Mouse (Mus musculus) intestine, embryonic 14.5 days (tissue): Measurements from ENCODE around the gene Calml4. TPM values are rescaled to one million over a fixed set of nuclear protein-coding genes. Genes with fewer than 3 reads are reported as not detected.
A peak's percentile ranks its signal among the peaks of the same experiment; 100 is the strongest.
"Not testable (repeated sequence)": the region's sequence is repeated elsewhere in the genome, so short reads cannot be mapped to it uniquely, and the experiment has no call there.

ENCODE experiments used
- ATAC-seq: fragments of 200-750 bp; cut with Nextera tagmentation; replicated peaks from 2 replicates; pipeline ENCODE4 v1.8.0; 2017; ENCODE audit warnings: low read depth, moderate number of reproducible peaks, moderate TSS enrichment, moderate library complexity; ENCODE audit not compliant: low FRiP score, low TSS enrichment
- DNase-seq: peaks from one replicate; pipeline ENCODE4 v3.0.0-alpha.2; 2018; ENCODE audit warnings: low spot score
- H3K27ac ChIP-seq: fragments of 300-500 bp; sonication (generic); 2 replicates; pipeline ENCODE4 v1.5.1; 2014; ENCODE audit warnings: low read depth, mild to moderate bottlenecking, control low read depth
- H3K27me3 ChIP-seq: fragments of 300-500 bp; sonication (generic); replicated peaks from 2 replicates; pipeline ENCODE4 v1.6.1; 2014; ENCODE audit warnings: low read length, control low read depth; ENCODE audit not compliant: control insufficient read depth, insufficient read depth
- H3K36me3 ChIP-seq: fragments of 300-500 bp; sonication (generic); 2 replicates; pipeline ENCODE4 v1.6.1; 2014; ENCODE audit warnings: low read length, control low read depth; ENCODE audit not compliant: control insufficient read depth, insufficient read depth
- H3K4me1 ChIP-seq: fragments of 300-500 bp; sonication (generic); replicated peaks from 2 replicates; pipeline ENCODE4 v1.6.1; 2014; ENCODE audit warnings: low read length, control low read depth, mixed read lengths; ENCODE audit not compliant: control insufficient read depth, insufficient read depth
- H3K4me2 ChIP-seq: fragments of 300-500 bp; sonication (generic); 2 replicates; pipeline ENCODE4 v1.6.1; 2014; ENCODE audit warnings: low read length
- H3K4me3 ChIP-seq: fragments of 300-500 bp; sonication (generic); 2 replicates; pipeline ENCODE4 v1.5.1; 2014; ENCODE audit warnings: low read depth, low read length, control low read depth, mixed read lengths
- H3K9ac ChIP-seq: fragments of 300-500 bp; sonication (generic); 2 replicates; pipeline ENCODE4 v1.6.1; 2014; ENCODE audit warnings: mild to moderate bottlenecking, low read length
- H3K9me3 ChIP-seq: fragments of 300-500 bp; sonication (generic); 2 replicates; pipeline ENCODE4 v1.6.1; 2016; ENCODE audit warnings: low read length, control low read depth; ENCODE audit not compliant: control insufficient read depth
- WGBS: fragments of 180-500 bp; shearing (Covaris S2); extraction: QIAGEN DNeasy Blood & Tissue Kit; methylation state at CpG from one replicate; pipeline ENCODE4 v1.1.7; 2014; 5-methylcytosine and 5-hydroxymethylcytosine counted together
- polyA plus RNA-seq: library from polyadenylated mRNA; unstranded; fragments of >200 nt; fragmentation: Nextera tagmentation; extraction: Ambion mirVana; gene quantifications from 2 replicates; pipeline ENCODE4 v1.2.1, GENCODE M21; 2014

The Calml4 gene
- polyA plus RNA-seq, 1 experiment from 2014 or later = 106 TPM

GRCm38 (mm10) chr9:62858266-62859019 is 563 bp downstream of the Calml4 start:
- no peaks in the 10 kb centered on the region for H3K9me3 ChIP-seq
- peak; percentile 26; the same call in 1 of the 2 replicates for ATAC-seq
- H3K27me3 ChIP-seq = no peaks in the 10 kb centered on the region
- H3K36me3 ChIP-seq = no peaks in the 10 kb centered on the region
- H3K4me1 ChIP-seq = peaks cover 31% of the 10 kb centered on the region
- peak overlapping the region; percentile 27 for H3K4me3 ChIP-seq
- peak overlapping the region; percentile 40 for H3K9ac ChIP-seq
- peak overlapping the region; percentile 55 for H3K4me2 ChIP-seq
- DNase-seq = no peak
- WGBS = 40% methylated on average over 8 of the region's 8 CpGs
- H3K27ac ChIP-seq = peak overlapping the region; percentile 89

- ATAC-seq = 0 out of 2 replicates have a peak, but pooled peaks have one; percentile 32
- not testable (repeated sequence) for H3K27me3 ChIP-seq, H3K9ac ChIP-seq, H3K27ac ChIP-seq, DNase-seq, H3K9me3 ChIP-seq, H3K4me3 ChIP-seq, H3K36me3 ChIP-seq
- Histone ChIP-seq H3K4me1 (peaks cover 23% of the 10 kb centered on the region), H3K4me2 (0 out of 2 replicates have a peak overlapping the region, but pooled peaks have one; percentile 55)
- WGBS = 49% methylated on average over 6 of the region's 7 CpGs
These were observed 2.2 kb downstream of the Calml4 start for GRCm38 (mm10) chr9:62860102-62860501.

DNA sequence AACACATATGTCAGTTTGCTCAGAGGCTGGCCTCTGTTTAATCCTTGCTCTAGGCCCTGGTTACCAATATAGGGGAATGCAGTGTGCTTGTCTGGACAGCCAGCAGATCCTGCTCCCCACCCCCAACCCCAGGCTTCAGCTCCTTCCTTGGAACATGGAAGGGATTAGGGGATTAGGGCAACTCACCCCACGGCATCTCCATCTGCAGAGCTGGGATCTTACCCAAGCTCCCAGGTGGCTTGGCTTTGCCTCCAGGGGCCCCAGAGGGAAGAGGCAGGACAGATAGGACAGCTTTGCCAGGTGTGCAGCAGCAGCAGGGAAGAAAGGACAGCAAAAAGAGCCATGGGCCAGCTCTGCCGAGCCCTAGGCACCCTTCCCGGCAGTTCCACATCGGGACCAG is 3.0 kb downstream of the Calml4 start:
- Histone ChIP-seq H3K4me2 (no peak overlapping the region), H3K27me3 (no peaks in the 10 kb centered on the region), H3K9me3 (no peaks in the 10 kb centered on the region), H3K9ac (no peak overlapping the region), H3K27ac (no peak overlapping the region), H3K4me1 (peaks cover 23% of the 10 kb centered on the region), H3K4me3 (no peak overlapping the region), H3K36me3 (no peaks in the 10 kb centered on the region)
- 72% methylated on average over 4 of the region's 4 CpGs for WGBS
- DNase-seq = no peak
- no peak for ATAC-seq

GRCm38 (mm10) chr9:62869236-62869635 is 11.4 kb downstream of the Calml4 start:
- H3K9ac ChIP-seq, H3K27me3 ChIP-seq, H3K27ac ChIP-seq, ATAC-seq, DNase-seq, H3K4me2 ChIP-seq, H3K9me3 ChIP-seq, H3K36me3 ChIP-seq, H3K4me1 ChIP-seq, H3K4me3 ChIP-seq: not testable (repeated sequence)
- WGBS = 91% methylated on average over 4 of the region's 4 CpGs

GRCm38 (mm10) chr9:62870728-62871127 is 12.8 kb downstream of the Calml4 start:
- Histone ChIP-seq H3K4me3 (no peak overlapping the region), H3K4me1 (0 out of 2 replicates have a peak, but pooled peaks cover 5% of the 10 kb centered on the region), H3K4me2 (no peak overlapping the region), H3K27me3 (no peaks in the 10 kb centered on the region), H3K9ac (no peak overlapping the region), H3K9me3 (no peaks in the 10 kb centered on the region), H3K36me3 (no peaks in the 10 kb centered on the region), H3K27ac (no peak overlapping the region)
- ATAC-seq = no peak
- no peak for DNase-seq

GRCm38 (mm10) chr9:62876966-62877616 is 19.2 kb downstream of the Calml4 start:
- Histone ChIP-seq H3K4me1 (0 out of 2 replicates have a peak, but pooled peaks cover 5% of the 10 kb centered on the region), H3K4me3 (no peak overlapping the region), H3K4me2 (no peak overlapping the region), H3K27me3 (no peaks in the 10 kb centered on the region), H3K27ac (no peak overlapping the region), H3K9me3 (no peaks in the 10 kb centered on the region), H3K9ac (no peak overlapping the region), H3K36me3 (peaks cover 20% of the 10 kb centered on the region)
- no peak for DNase-seq
- ATAC-seq = no peak
- WGBS = 81% methylated on average over 7 of the region's 7 CpGs

DNA sequence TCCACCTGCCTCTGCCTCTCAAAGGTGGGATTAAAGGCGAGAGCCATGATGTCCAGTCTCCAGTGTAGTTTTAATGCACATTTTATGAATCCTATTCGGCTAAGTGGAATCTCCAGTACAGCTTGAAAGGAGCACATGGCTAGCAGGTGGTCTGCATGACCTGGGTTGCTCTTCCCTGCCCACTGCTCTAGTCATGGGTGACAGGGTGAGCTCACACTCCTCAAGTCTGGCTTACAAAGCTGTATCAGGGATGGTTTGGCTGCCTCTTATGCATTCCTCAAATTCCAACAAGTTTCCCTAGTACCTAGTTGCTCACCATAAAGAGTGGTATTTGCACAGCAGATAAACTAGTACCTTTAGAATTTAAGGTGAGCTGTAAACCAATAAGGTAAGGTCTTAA is 19.9 kb downstream of the Calml4 start:
- WGBS = 75% methylated on average over 2 of the region's 2 CpGs
- DNase-seq (no peak), ATAC-seq (no peak)
- H3K4me3 ChIP-seq = no peak overlapping the region
- no peak overlapping the region for H3K4me2 ChIP-seq
- H3K4me1 ChIP-seq = 0 out of 2 replicates have a peak, but pooled peaks cover 5% of the 10 kb centered on the region
- H3K9ac ChIP-seq = no peak overlapping the region
- peaks cover 25% of the 10 kb centered on the region for H3K36me3 ChIP-seq
- H3K9me3 ChIP-seq = no peaks in the 10 kb centered on the region
- H3K27me3 ChIP-seq = no peaks in the 10 kb centered on the region
- no peak overlapping the region for H3K27ac ChIP-seq

DNA sequence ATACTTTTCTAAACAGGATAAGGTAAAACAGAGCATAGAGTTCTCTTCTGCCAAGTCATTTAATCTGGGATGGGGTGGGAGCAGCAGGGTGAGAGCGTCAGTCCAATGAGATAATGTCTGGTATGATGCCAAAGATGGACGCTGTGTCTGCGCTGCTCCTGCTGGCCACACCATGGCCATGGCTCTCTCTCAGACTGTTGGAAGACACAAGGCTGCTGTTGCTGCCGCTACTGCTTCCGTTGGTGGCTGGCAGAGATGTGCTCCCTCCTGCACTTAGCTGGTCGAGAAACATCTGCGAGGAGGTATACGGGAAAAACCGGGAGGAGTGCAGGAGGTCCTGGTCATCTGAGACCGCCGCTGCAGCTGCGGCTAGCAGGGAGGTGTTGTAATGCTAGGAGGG is 24.0 kb downstream of the Calml4 start:
- no peak for DNase-seq
- no peak for ATAC-seq
- Histone ChIP-seq H3K27me3 (no peaks in the 10 kb centered on the region), H3K27ac (no peak overlapping the region), H3K36me3 (peaks cover 62% of the 10 kb centered on the region), H3K4me3 (no peak overlapping the region), H3K9me3 (no peaks in the 10 kb centered on the region), H3K9ac (no peak overlapping the region), H3K4me2 (no peak overlapping the region), H3K4me1 (no peaks in the 10 kb centered on the region)
- WGBS = 73% methylated on average over 12 of the region's 12 CpGs
